Mouse (Mus musculus): ENCODE data around the gene Ythdc1. TPM values are rescaled to one million over a fixed set of nuclear protein-coding genes. Genes with fewer than 3 reads are reported as not detected.

The Ythdc1 gene
- polyA plus RNA-seq (2021; fragmentation: Nextera tagmentation), result 12.6 and 18.5 TPM in 2 replicates
- long read RNA-seq, experiment 1, partial matches to known transcripts, result 13 of 36 reads
- long read RNA-seq, experiment 1, other reads (novel, unspliced or antisense), result 17 of 36 reads
- long read RNA-seq, experiment 2, partial matches to known transcripts, result 23 of 28 reads
- long read RNA-seq, experiment 2, other reads (novel, unspliced or antisense), result 5 of 28 reads

GRCm38 (mm10) chr5:86803962-86804940, at the start of gene Ythdc1:
Gene Ythdc1, plus strand, starts transcription at chr5:86804221.

Other genes starting within 250 kb of the Ythdc1 start
- not detected in 2 replicates for gene Tmprss11f, start 171.8 kb upstream of the Ythdc1 start, polyA plus RNA-seq (2021; fragmentation: Nextera tagmentation)
- gene Tmprss11b, start 127.9 kb upstream of the Ythdc1 start, polyA plus RNA-seq (2021; fragmentation: Nextera tagmentation), result not detected in 2 replicates
- not detected in 2 replicates for gene Tmprss11e, start 58.4 kb upstream of the Ythdc1 start, polyA plus RNA-seq (2021; fragmentation: Nextera tagmentation)
- not detected in 2 replicates for gene Ugt2b34, start 102.7 kb downstream of the Ythdc1 start, polyA plus RNA-seq (2021; fragmentation: Nextera tagmentation)
- gene Ugt2b1, start 122.3 kb downstream of the Ythdc1 start, polyA plus RNA-seq (2021; fragmentation: Nextera tagmentation), result not detected in 2 replicates
- not detected in 2 replicates for gene Ugt2b35, start 196.6 kb downstream of the Ythdc1 start, polyA plus RNA-seq (2021; fragmentation: Nextera tagmentation)

All from left cerebral cortex, adult 6 months (tissue).